Mouse (Mus musculus): ENCODE results near the gene Wwox.

The Wwox gene

DNA sequence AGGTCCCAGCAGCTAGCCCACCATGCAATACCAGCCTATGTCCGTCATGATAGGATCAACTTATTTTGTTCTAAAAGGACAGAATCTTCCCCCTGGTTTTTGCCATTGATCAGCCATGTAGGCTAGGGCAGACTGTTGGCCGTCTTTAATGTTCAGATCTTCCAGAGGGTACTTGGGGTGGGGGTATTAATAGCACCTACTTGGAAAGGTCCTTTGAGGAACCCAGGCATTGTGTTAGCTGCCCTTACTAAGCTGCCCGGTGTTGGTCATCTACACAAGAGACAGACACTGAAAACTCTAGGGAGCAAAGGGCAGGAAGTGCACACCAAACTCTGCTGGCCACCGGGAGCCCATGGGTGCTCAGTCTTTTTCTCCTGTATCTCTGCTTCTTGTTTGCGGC lies 838.8 kb downstream of the Wwox start:
- no peak for DNase-seq

DNA sequence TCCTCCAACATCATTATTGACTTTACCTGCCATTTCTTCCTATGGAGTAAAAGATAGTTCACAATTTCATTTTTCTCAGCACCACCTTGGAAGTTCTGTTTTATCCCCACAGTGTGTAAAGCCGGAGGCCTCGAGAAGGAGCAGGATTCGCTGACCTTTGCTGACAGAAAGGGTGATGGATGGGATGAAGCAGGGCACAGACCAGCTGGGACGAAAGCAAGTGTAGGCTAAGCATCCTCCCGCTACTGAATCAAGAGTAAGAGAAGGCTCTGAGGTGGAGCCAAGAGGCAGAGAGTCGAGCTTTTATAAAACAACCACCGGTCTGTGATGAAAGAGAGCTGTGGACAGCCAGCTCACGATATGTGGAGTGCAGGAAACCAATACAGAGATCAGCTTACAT lies 850.8 kb downstream of the Wwox start:
- DNase-seq, result no peak

DNA sequence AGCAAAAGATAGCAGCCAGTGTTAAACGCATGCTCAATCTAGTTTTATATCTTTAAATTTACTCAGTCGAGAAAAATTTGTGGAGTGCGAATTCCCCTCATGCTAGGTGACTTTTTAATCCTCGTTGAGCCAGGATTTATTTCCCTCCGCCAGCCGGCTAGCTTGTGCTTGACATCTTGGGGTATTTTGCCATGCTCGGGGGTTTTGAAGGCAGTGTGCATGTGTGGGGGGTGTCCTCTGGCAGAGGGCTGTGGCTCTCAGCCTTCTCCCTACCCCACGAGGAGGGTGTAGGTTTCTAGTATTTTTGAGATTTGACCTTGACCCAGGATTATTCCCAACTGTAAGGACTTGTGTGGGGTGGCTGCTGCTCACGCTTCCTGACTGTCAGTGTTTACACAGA lies 857.3 kb downstream of the Wwox start:
- no peak for DNase-seq

DNA sequence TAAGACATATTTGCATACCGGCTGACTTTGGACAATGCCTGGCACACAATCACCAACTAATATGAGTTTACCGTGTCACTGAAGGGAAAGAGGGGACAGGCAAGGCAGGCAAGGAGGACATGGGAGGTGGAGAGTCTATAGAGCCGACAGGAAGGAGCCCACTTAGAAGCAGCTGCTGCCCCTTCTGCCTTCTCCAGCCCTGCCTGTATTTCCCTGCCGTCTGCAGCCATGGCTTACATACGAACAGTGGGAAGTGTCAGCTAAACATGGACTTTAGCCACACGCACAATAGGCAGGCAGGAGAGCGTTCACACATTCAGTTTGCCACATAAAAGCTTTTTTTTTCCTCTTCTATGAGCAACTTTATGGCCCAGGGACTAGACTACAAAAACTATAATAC lies 863.0 kb downstream of the Wwox start:
- no peak for DNase-seq

DNA sequence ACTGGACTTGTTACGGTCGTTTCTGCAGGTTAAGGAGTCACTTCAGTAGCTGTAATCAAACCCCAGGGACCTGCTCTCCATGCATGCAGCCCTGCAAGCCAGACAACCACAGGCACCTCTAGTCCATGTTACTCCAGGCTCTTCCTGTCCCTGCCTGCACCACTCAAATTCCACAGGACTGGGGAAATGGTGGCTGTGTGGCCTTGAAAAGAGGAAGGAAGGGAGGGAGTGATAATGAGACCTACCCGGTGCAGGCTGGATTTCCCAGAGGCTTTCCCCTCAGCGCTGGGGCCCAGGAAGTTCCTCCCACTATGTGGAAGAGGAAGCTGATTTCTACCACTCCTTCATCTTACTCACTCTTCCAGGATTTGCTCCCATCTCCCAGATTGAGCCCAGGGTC lies 868.0 kb downstream of the Wwox start:
- no peak for DNase-seq

DNA sequence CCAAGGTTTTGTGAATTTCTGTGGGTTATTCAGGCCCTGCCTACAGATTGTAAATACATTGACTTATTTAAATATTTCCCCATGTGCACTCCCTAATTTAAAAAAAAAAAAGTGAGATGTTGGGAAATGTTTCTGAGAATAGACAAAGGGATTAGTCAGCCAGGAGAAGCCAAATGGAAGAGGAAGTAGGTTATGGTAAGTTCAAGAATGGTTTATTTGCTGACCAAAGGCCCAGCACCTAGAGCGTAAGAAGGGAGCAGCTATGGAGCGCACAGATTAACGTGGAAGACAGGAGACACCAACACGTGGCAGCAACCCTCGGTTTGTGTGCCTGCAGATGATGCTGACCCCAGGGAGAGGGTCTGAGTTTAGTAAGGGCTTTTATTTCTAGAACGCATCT lies 871.5 kb downstream of the Wwox start:
- no peak for DNase-seq

DNA sequence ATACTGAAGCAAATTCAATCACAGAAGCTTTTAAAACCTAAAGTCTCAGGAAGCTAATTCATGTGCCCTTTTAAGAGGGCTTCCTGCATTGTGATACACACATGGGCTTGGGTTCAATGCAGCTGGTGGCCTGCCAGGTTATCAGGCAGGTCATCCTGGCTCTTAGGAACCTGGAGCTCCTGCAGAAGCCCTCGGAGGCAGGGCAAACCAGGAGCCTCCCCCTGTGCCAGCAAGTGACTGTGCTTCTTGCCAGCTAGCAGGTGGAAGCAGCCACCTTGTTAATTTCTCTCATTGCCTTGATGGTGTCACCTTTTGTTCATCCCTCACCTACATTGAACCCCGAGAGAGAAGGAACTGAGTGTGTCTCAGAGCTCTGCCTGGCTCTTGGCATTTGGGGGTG lies 872.9 kb downstream of the Wwox start:
- no peak for DNase-seq

DNA sequence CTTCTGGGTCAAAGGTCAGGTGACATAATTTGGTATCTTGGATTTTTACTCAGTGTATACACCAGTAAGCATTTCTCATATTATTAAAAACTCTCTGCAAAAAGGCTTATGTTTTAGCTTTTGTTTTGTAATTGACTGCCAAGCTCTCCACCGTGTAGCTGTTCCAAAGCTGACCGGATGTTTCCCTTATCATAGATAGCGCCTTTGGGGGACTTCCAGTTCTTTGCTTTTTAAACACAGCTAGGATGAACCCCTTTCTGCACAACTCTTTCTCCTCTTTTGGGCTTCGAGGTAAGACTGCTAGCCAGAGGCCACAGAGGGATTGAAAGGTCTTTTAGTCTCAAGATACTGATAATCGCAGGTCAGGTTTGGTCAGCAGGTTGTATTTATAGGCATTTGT lies 883.0 kb downstream of the Wwox start:
- DNase-seq, result no peak

DNA sequence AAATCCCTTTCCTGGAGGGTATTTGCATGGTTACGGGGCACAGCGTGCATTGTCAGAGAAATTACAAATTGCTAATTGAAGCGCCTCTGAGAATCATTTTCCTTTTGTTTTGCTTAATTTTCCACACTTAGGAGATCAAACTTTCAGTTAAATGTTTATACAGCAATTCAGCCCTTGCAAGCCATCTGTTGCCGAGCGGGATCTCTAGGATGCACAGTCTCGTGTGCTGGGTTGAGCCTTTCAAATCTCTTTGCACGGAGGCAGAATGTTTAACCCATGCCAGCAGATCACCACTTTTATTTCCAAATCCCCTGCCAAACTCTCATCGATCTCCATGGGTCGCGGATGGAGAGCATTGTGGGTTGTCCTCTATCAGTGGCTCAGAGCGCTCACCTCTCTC lies 891.2 kb downstream of the Wwox start:
- DNase-seq, result peak; percentile 14

DNA sequence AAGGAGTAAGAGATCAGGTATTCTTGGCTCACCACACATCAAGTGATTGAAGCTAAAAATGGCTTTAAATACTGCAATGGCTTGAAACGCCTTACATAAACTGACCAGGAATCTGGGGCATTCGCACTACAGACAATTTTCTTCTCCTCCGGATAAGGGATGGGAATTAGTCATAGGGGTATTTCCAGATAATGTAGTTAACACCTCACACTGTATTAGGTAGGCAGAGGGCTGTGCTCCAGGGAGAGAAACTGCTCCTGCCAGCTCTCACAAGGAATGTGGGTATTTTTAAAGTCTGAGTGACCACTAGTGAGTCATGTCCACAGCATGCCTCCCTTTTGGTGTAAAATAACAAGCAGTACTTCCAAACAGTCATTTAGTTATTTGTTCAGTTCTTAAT lies 894.5 kb downstream of the Wwox start:
- DNase-seq, result no peak

DNA sequence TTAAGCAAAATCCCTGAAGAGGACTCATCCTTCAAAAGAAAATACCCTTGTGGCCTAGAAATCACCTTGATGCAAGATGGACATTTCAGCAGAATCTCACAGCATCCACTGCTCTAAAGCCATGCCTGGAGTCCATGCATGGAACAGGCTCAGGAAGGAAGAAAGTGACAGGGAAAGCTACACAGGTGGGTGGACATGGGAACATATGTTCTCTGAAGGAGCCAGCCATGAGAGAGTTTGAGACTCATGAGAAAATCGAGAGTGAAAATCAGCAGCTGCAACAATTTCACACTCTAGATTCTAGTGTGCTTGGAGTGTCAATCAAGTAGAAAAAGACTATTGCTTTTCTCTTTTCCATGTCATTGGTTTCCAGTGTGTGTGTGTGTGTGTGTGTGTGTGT lies 896.9 kb downstream of the Wwox start:
- DNase-seq, result no peak

DNA sequence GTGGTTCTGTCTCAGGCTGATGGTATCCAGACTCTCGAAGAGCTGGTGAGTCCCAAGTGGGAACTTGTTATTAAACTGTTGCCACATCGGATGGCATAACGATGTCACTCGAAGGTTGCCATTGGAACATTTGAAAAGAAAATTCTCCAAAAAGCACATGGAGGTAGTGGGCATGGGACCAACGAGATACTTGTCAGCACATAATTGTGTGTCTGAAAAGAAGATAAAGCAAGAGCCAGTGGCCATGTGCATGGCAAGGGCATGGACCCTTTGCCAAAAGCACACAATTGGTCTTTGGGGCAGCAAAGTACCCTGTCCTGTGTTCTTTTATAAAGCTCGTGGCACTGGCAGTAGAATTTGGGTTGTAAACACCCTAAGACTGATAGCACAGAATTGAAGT lies 909.2 kb downstream of the Wwox start:
- DNase-seq, result no peak

DNA sequence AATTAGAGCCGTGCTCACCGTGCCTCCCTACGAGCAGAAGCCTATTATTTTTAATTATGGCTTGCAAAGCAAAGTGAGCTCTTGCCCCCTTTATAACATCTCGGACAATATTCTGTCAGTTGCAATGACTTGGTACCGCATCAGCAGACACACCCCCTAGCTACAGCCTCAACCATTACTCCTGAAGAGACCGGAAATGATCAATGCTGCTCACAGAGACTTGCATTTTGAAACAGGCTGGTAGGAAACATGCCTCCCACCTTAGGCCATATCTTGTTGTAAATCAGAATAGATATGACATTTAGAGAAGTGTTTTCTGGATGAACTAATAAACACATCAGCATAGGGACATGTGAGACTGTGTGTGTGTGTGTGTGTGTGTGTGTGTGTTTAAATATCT lies 911.3 kb downstream of the Wwox start:
- no peak for DNase-seq

DNA sequence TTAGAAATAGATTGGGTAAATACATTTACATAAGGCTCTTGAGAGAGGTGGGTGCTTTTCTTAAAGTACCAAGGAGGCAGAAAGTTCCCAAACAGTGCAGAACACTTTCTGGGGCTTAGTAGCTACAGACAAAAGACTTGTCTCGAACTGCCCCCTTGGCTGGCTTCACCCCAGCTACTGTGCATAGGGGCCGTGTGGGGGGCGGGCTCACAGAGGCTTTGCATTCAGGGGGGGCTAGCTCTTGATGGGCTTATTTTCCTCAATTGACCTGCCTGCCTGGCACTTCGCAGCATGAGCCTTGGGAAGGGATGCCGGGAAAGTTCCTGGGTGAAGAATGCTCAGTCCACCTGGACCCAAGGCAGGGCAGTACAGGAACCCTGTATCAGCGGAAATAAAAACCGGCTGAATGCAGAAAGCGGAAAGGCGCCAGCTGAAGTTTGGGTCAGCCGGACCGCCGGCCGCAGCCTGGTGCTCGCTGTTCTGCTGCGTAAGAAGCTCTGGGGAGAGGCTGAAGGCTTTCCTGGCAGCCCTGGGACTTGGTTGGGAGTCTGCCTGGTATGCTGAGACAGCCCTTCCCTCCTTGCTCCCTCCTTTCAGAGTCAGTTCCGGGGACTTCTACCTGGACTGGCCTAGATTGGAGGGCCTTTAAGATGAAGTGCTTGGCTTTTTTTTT lies 918.3 kb downstream of the Wwox start:
- no peak for DNase-seq

DNA sequence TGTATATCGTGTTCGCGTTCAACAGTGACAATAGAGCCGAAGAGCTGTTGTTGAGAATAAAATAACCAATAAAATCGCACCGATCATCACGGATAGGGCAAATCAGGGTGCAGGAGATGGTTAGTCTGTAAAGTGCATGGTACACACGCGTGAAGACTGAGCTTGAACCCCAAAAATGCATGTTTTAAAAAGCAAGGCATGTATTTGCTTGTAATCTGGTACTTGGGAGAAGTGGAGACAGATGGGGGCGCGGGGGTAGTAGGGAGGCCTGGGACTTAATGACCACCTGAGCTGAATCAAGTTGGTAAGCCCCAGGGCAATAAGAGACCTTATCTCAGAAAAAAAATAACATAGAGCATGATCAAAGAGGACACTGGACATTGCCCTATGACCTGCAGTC lies 919.0 kb downstream of the Wwox start:
- no peak for DNase-seq

DNA sequence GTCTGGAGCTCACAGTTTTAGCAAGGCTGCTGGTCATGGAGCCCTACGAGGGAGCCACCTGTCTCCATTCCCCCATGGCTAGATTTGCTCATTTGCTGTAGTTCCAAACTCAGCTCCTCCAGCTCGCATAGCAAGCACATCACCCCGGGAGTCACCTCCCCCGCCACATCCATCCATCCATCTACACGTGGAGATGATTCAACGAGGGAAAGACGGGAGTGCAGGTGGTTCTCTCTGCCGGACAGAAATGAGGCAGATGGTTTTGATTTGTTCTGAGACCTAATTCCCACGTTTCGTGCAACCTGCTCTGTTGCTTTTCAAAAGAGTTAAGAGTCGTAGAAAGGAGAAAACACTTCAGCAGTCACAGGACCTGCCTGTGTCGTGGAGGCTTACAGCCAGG lies 920.2 kb downstream of the Wwox start:
- DNase-seq, result no peak

DNA sequence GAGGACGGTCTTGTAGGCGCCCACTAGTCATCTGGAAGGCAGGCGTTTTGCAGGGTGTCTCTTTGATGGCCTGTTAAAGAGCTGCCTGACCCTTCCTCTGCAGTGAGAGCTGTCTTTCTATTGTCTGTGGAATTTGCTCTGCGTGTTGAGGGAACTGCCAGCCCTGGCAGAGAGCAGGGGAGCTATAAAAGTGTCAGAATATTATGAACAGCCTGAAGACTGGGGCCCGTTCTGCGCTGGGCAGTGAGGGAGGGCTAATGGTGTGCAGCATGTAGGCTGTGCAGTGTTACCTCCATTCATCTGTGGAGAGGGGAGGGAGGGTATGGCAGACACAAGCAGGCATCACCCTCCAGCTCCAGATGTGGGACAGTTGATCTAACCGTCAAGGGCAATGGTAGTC lies 923.1 kb downstream of the Wwox start:
- no peak for DNase-seq

DNA sequence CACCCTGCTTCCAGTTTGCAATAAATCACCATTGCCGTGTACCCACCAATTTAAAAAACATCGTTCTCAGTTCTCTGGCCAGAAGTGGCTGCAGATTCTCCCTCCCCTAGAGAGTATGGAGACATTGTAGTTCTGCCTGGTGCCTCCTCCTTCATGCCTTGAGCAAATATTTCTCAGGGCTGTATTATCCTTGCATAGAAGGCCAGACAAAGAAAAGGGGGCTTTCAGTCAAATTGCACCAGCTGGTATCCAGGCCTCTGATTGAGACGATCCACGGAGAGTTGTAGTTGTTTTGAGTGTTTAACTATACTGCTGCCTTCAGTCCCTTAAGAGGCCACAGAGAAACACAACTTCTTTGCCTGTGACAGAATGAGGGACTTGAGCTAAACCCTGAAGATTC lies 935.5 kb downstream of the Wwox start:
- no peak for DNase-seq

DNA sequence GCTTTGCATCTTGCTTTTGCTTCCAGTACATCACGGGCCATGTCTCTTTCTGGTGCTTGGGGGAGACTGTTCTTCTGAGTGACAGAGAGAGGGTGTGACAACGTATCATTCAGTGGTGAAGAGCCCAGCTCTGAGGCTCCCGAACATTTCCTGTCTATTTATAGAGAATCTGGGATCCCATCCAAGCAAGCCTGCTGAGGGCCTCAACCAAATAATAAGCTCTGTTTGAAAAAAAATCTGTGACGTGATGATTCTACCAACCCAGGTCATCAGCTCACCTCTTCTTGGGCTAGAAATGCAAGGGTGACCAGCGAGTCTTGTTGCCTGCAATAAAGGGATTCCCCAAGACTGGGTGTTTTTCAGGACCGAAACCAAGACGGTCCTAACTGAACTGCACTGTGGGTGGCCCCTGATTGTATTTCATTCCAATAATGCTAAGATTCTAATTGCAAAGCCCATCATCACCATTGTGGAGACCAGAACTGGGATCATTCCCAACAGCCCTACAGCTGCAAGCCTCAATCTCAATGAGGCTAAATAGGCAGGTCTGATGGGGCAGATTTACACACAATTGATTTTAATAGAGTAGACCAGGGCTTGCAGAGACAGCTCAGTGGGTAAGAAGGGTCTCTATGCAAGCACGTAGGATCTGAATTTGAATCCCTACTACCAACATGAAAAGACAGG lies 936.0 kb downstream of the Wwox start:
- DNase-seq, result no peak

DNA sequence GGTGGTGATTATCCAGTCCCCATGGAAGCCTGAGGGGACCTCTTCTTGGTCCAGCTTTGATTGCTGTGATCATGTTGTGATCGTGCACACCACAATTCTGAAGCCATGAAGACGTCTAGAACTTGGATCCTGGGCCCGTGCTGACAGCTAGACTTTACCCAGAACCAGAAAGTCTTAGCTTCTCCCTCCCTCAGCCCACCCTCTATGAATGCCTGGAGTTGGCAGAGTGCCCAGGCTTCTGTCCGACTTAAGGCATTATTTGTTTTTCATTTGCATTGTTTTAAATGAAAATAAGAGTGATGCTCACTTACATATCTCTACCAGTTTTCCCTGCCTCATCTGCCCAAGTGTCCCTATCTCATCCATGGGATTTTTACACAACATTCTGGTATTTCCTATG lies 937.9 kb downstream of the Wwox start:
- no peak for DNase-seq

DNA sequence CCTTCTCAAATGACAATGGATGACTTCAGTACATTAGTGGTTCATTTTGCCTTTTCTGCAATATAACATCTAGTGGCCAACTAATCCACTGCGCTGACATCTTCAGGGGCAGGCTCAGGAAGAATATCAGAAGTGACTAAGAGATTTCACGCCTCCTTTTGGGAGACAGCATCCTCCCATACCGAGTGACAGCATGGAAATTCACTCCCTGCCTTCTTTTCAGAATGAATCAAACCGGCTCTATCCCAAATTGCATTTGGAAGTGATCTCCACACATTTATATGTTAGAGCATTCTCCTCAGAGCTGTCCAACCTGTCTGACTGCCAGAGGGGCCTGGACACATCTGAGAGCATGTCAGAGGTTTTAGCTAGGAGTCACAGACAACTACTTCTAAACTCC lies 940.6 kb downstream of the Wwox start:
- no peak for DNase-seq

DNA sequence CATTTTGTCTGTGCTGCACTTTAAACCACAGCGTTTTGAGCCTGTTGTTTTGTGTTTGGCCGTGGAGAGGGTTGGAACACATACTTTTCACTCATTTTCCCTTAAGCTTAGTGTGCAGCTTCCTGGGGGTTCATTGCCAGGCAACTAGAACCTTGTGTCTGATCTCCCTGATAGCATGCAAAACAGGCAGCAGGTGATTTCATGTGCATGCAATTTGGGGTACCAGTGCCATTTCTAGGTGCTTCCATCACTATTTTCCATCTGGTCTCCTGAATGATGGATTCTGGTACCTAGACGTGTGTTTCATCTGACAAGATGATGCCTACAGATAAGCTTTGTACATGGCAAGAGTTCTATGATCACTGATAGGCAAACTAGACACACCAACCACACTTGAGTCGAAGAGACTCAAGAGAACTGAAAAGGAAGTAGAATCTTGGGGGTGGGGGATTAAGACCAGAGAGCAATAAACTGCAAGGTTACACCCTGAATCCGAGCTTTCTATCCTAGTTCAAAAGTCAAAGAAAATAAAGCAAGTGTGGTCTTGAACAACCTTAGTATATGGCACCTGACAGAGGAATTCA lies 951.6 kb downstream of the Wwox start:
- no peak for DNase-seq

DNA sequence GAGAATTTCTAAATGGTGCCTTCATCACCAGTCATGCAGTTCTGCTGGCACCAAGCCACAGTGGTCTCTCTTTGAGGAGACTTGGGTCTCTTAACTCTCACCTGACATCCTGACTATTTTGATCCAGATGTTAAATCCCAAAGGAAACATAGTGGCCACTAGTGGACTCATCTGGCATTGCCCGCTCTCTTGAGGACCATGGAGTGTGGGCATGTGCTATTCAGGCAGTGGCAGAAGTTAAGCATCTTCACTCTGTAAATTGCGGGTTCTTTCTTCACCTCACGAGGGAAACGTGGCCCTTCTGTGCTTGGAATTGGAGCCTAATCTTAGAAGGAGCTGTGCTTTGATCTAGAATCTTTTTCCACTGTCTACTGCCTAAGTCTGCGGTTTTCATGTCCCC lies 956.4 kb downstream of the Wwox start:
- DNase-seq, result no peak

DNA sequence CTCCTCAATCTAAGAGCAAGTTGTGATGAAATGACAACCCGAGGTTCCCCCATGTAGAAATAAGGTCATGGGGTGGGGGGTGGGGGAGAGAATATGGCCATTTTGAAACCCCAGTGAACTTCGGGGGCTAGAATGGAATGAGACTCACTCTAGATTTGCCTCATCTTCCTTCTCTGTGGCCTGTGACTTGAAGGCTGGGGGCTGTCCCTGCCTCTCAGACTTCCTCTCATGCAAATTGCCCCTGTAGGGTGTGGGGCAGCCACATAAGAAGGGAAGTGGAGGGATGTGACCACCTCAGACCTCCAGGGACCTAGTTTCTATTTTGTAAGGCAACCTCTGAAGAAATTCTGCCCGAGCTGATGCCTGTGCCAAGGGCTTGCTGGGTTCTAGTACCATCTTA lies 958.5 kb downstream of the Wwox start:
- no peak for DNase-seq
